ENCODE assay signal across 8 mouse cellular contexts in genomic region chr19:30295263-30295704, GRCm38 (mm10).
DNase-seq lines count a peak whose midpoint lies in the region; ATAC-seq and TF ChIP-seq lines count a peak whose summit lies in the region.

No protein-coding gene starts in this region.

- no peak overlapping the region for H3K9ac ChIP-seq in kidney, embryonic 14.5 days (ENCODE audit: low read depth, low read length)

- H3K4me2 ChIP-seq in kidney, embryonic 14.5 days (replicated peaks; ENCODE audit: low read depth, low read length) = 0 out of 2 replicates have a peak overlapping the region, but pooled peaks have one; percentile 5

- no peaks in the 10 kb centered on the region for H3K27me3 ChIP-seq in thymus, adult 2 months (ENCODE audit: control insufficient read depth, insufficient read depth, low read length)
- H3K27me3 ChIP-seq in kidney, embryonic 14.5 days (ENCODE audit: control insufficient read depth, insufficient read depth, low read length) = no peaks in the 10 kb centered on the region
- no peaks in the 10 kb centered on the region for H3K27me3 ChIP-seq in cerebellum, adult 2 months (ENCODE audit: control insufficient read depth, insufficient read depth, low read length)

- 56% methylated on average over 15 of the region's 15 CpGs for WGBS in thymus, adult 2 months
- WGBS in kidney, embryonic 14.5 days = 40% methylated on average over 15 of the region's 15 CpGs
- 29% methylated on average over 15 of the region's 15 CpGs for WGBS in cerebellum, adult 2 months

- no peak for ATAC-seq in kidney, embryonic 14.5 days (ENCODE audit: low FRiP score, low TSS enrichment)

- no peaks in the 10 kb centered on the region for H3K9me3 ChIP-seq in kidney, embryonic 14.5 days (ENCODE audit: control insufficient read depth, low read length)

- H3K4me1 ChIP-seq in thymus, adult 2 months (replicated peaks; ENCODE audit: control insufficient read depth, insufficient read depth, low read length) = no peaks in the 10 kb centered on the region
- 0 out of 2 replicates have a peak, but pooled peaks cover 3% of the 10 kb centered on the region for H3K4me1 ChIP-seq in kidney, embryonic 14.5 days (ENCODE audit: control insufficient read depth, insufficient read depth, low read length)
- no peaks in the 10 kb centered on the region for H3K4me1 ChIP-seq in cerebellum, adult 2 months (ENCODE audit: control insufficient read depth, insufficient read depth, low read length)

- DNase-seq in adrenal gland, postnatal 10 days = peak; percentile 18
- DNase-seq in adrenal gland, postnatal 4 days (ENCODE audit: low spot score in 2 of 2) = no peak
- DNase-seq in thymus, postnatal 4 days = peak; percentile 21
- DNase-seq in thymus, adult 2 months = no peak
- peak; percentile 35 for DNase-seq in lung, postnatal 10 days
- peak; percentile 19 for DNase-seq in telencephalon, adult 2 months (ENCODE audit: low read depth, low spot score)
- no peak for DNase-seq in cerebellum, adult 2 months

- TF ChIP-seq CTCF in thymus, adult 2 months (IDR thresholded peaks at IDR 0.05; ENCODE audit: borderline replicate concordance, control insufficient read depth, extremely low read depth, insufficient read depth, low read length, poor library complexity) = no peak
- no peak for TF ChIP-seq CTCF in cerebellum, adult 2 months (IDR thresholded peaks at IDR 0.05; ENCODE audit: borderline replicate concordance, insufficient read depth, low read depth, low read length)

- no peaks in the 10 kb centered on the region for H3K36me3 ChIP-seq in thymus, adult 2 months (ENCODE audit: control insufficient read depth, insufficient read depth, low read length)
- H3K36me3 ChIP-seq in kidney, embryonic 14.5 days (ENCODE audit: control insufficient read depth, insufficient read depth, low read length) = no peaks in the 10 kb centered on the region

- no peak overlapping the region for H3K4me3 ChIP-seq in thymus, adult 2 months (ENCODE audit: control insufficient read depth, insufficient read depth, low read length)
- no peak overlapping the region for H3K4me3 ChIP-seq in kidney, embryonic 14.5 days (ENCODE audit: low read length)
- H3K4me3 ChIP-seq in cerebellum, adult 2 months (replicated peaks; ENCODE audit: insufficient read depth, low read depth, low read length) = no peak overlapping the region

- H3K27ac ChIP-seq in thymus, adult 2 months (ENCODE audit: control insufficient read depth, insufficient read depth, low read length) = no peak overlapping the region
- H3K27ac ChIP-seq in kidney, embryonic 14.5 days (ENCODE audit: low read depth, low read length) = no peak overlapping the region
- H3K27ac ChIP-seq in cerebellum, adult 2 months (ENCODE audit: insufficient read depth, low read length) = no peak overlapping the region

- TF ChIP-seq POLR2A in thymus, adult 2 months (IDR thresholded peaks at IDR 0.05; ENCODE audit: control insufficient read depth, extremely low read depth, insufficient read depth, low read length, poor library complexity) = no peak
- TF ChIP-seq POLR2A in cerebellum, adult 2 months (IDR thresholded peaks at IDR 0.05; ENCODE audit: borderline replicate concordance, insufficient read depth, low read length) = no peak

Comparison
In these comparisons a context has a peak if more than half of its experiments do, and no peak if none do; other contexts are left out.
1. DNase-seq: peak in adrenal gland, postnatal 10 days (single experiment), thymus, postnatal 4 days (single experiment), lung, postnatal 10 days (single experiment) and telencephalon, adult 2 months (single experiment); none in adrenal gland, postnatal 4 days (0 of 2), thymus, adult 2 months (single experiment) and cerebellum, adult 2 months (0 of 2).